Mouse (Mus musculus): ENCODE data around the gene Bex6. TPM values are rescaled to one million over a fixed set of nuclear protein-coding genes. Genes with fewer than 3 reads are reported as not detected.
"Not testable (repeated sequence)": the region's sequence is repeated elsewhere in the genome, so short reads cannot be mapped to it uniquely, and the experiment has no call there.

Bex6 gene
- polyA plus RNA-seq, 1 experiment = not detected

- WGBS = 35% methylated on average over 21 of the region's 21 CpGs
- TF ChIP-seq CTCF (IDR thresholded peaks at IDR 0.05; ENCODE audit: insufficient read depth, low read length) = no peak
- TF ChIP-seq POLR2A (IDR thresholded peaks at IDR 0.05; ENCODE audit: borderline replicate concordance, extremely low read depth, low read depth, low read length) = no peak; the same call in 1 of the 2 replicates
- H3K4me1 ChIP-seq (ENCODE audit: control insufficient read depth, insufficient read depth, low read length) = no peaks in the 10 kb centered on the region; the same call in 1 of the 2 replicates
- DNase-seq = peak; percentile 34
- peak overlapping the region; percentile 87 for H3K4me3 ChIP-seq (replicated peaks; ENCODE audit: extremely low read depth, low read depth, low read length)
Observed at GRCm38 (mm10) chr16:32200256-32201003, 20.8 kb downstream of the Bex6 start.

DNA sequence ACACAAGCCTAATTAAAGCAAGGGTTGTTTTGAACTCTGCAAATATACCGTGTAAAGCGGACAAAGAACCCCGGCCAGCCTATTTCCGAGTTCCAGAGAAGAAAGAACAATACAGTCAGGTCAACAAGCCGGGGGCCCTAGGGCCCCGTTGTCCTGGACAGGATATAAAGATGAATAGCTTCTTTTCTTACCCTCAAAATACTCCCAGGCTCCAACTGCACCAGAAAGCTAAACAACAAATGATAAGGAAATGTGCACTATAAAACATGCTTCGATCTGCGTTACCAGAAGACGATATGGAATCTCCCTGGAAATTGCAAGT is 21.3 kb downstream of the Bex6 start:
- no peak for DNase-seq
- 46% methylated on average over 9 of the region's 9 CpGs for whole genome bisulfite sequencing
- H3K4me3 ChIP-seq (replicated peaks; ENCODE audit: extremely low read depth, low read depth, low read length) = peak overlapping the region; percentile 87
- no peaks in the 10 kb centered on the region; the same call in 1 of the 2 replicates for H3K4me1 ChIP-seq (ENCODE audit: control insufficient read depth, insufficient read depth, low read length)
- TF ChIP-seq POLR2A (IDR thresholded peaks at IDR 0.05; ENCODE audit: borderline replicate concordance, extremely low read depth, low read depth, low read length) (no peak), CTCF (IDR thresholded peaks at IDR 0.05; ENCODE audit: insufficient read depth, low read length) (no peak)

DNA sequence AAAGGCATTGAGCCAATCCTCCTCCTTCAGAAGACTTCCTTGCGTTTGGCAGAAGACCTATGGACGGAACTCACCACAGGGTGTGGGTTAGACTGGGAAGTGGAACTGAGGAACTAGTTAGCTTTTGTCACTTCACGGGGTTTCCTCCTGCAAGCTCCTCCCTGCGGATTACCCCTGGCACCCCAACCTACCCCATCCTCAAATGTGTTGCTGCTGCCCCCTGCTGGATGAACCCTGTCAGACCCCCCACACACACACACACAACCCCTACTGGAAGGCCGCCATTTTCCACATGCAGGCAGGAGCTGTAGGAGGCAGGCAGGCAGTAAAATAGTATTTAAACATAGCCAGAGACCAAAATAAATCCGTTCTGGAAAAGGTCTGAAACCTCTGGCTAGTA is 23.1 kb downstream of the Bex6 start:
- TF ChIP-seq CTCF (IDR thresholded peaks at IDR 0.05; ENCODE audit: insufficient read depth, low read length) (peak; percentile 65), POLR2A (IDR thresholded peaks at IDR 0.05; ENCODE audit: borderline replicate concordance, extremely low read depth, low read depth, low read length) (peak; percentile 24; the same call in 1 of the 2 replicates)
- DNase-seq = peak; percentile 70
- Histone ChIP-seq H3K4me1 (ENCODE audit: control insufficient read depth, insufficient read depth, low read length) (no peaks in the 10 kb centered on the region; the same call in 1 of the 2 replicates), H3K4me3 (replicated peaks; ENCODE audit: extremely low read depth, low read depth, low read length) (no peak overlapping the region)
- WGBS = 65% methylated on average over 6 of the region's 6 CpGs

GRCm38 (mm10) chr16:32204902-32205301 is 25.3 kb downstream of the Bex6 start:
- H3K4me1 ChIP-seq (ENCODE audit: control insufficient read depth, insufficient read depth, low read length) = no peaks in the 10 kb centered on the region; the same call in 1 of the 2 replicates
- no peak for DNase-seq
- WGBS = 52% methylated on average over 3 of the region's 3 CpGs
- no peak overlapping the region for H3K4me3 ChIP-seq (replicated peaks; ENCODE audit: extremely low read depth, low read depth, low read length)
- peak; percentile 39; the same call in 1 of the 2 replicates for TF ChIP-seq CTCF (IDR thresholded peaks at IDR 0.05; ENCODE audit: insufficient read depth, low read length)
- no peak for TF ChIP-seq POLR2A (IDR thresholded peaks at IDR 0.05; ENCODE audit: borderline replicate concordance, extremely low read depth, low read depth, low read length)

- TF ChIP-seq POLR2A (IDR thresholded peaks at IDR 0.05; ENCODE audit: borderline replicate concordance, extremely low read depth, low read depth, low read length) (no peak), CTCF (IDR thresholded peaks at IDR 0.05; ENCODE audit: insufficient read depth, low read length) (no peak)
- H3K4me3 ChIP-seq (replicated peaks; ENCODE audit: extremely low read depth, low read depth, low read length) = no peak overlapping the region
- DNase-seq = no peak
Observed at GRCm38 (mm10) chr16:32214156-32214555, 34.5 kb downstream of the Bex6 start.

DNA sequence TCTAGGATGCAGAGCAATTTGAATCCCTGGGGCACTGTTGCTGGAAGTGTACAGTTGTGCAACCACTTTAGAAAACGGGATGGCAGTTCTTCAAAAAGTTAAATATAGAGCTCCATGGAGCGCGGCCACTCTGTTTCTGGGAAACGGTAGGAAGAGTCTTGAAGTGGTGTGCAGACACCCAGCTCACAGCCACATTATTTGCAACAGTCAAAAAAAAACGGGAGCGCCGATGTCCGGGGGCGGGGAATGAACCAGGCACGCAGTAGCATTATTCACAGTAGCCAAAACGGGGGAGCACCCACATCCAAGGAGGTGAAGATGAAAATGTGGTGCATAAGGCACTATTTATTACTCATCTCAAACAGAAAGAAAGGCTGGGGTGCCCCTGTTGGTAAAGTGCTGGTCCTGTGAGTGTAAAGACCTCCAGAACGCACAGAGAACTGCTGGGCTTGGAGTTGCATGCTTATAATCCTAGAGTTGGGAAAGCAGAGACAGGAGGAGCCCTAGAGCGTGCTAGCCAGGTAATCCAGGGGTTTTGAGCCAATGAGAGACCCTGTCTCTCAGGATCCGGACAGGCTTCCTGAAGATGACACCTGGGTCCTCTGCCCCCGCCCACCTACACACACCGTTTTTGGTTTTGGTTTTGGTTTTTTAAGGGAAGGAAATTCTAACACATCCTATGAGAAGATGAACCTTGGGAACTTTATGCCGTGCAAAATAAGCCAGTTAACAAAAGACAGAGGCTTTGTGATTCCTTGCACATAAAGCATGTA is 35.4 kb downstream of the Bex6 start:
- TF ChIP-seq CTCF (IDR thresholded peaks at IDR 0.05; ENCODE audit: insufficient read depth, low read length) (no peak), POLR2A (IDR thresholded peaks at IDR 0.05; ENCODE audit: borderline replicate concordance, extremely low read depth, low read depth, low read length) (no peak)
- Histone ChIP-seq H3K4me3 (replicated peaks; ENCODE audit: extremely low read depth, low read depth, low read length) (no peak overlapping the region), H3K4me1 (ENCODE audit: control insufficient read depth, insufficient read depth, low read length) (no peaks in the 10 kb centered on the region)
- DNase-seq = no peak
- 55% methylated on average over 17 of the region's 17 CpGs for WGBS

More at GRCm38 (mm10) chr16:32214156-32214555, 34.5 kb downstream of the Bex6 start:
- no peaks in the 10 kb centered on the region for H3K4me1 ChIP-seq (ENCODE audit: control insufficient read depth, insufficient read depth, low read length)

GRCm38 (mm10) chr16:32221803-32222202 is 42.2 kb downstream of the Bex6 start:
- Histone ChIP-seq H3K4me1 (ENCODE audit: control insufficient read depth, insufficient read depth, low read length) (no peaks in the 10 kb centered on the region), H3K4me3 (replicated peaks; ENCODE audit: extremely low read depth, low read depth, low read length) (no peak overlapping the region)
- 85% methylated on average over 4 of the region's 4 CpGs for WGBS
- DNase-seq = no peak
- TF ChIP-seq POLR2A (IDR thresholded peaks at IDR 0.05; ENCODE audit: borderline replicate concordance, extremely low read depth, low read depth, low read length) (no peak), CTCF (IDR thresholded peaks at IDR 0.05; ENCODE audit: insufficient read depth, low read length) (no peak)

DNA sequence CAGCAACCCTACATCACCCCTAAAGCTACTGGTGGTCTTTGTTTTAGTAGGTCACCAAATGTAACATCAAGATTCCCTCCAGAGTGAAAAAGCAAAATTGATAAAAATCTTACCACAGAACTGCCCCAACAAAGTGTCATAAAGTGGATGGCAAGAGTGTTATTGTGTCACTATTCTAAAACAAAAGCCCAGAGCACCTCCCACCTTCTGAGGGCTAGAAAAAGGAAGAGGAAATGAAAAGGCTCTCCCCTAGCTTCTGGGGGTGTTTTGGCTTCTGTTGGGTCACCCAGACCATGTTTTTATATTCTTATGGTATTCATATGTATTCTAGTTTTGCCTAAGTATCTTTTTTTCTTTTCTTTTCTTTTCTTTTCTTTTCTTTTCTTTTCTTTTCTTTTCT is 42.8 kb downstream of the Bex6 start:
- TF ChIP-seq CTCF (IDR thresholded peaks at IDR 0.05; ENCODE audit: insufficient read depth, low read length) = no peak
- no peak for TF ChIP-seq POLR2A (IDR thresholded peaks at IDR 0.05; ENCODE audit: borderline replicate concordance, extremely low read depth, low read depth, low read length)
- no peak for DNase-seq
- H3K4me1 ChIP-seq (ENCODE audit: control insufficient read depth, insufficient read depth, low read length) = no peaks in the 10 kb centered on the region
- H3K4me3 ChIP-seq (replicated peaks; ENCODE audit: extremely low read depth, low read depth, low read length) = no peak overlapping the region

GRCm38 (mm10) chr16:32232050-32232449 is 52.4 kb downstream of the Bex6 start:
- not testable (repeated sequence) for DNase-seq; H3K4me1 ChIP-seq (ENCODE audit: control insufficient read depth, insufficient read depth, low read length); H3K4me3 ChIP-seq (replicated peaks; ENCODE audit: extremely low read depth, low read depth, low read length)
- 45% methylated on average over 3 of the region's 3 CpGs for WGBS

Other genes with a start within 250 kb of the Bex6 start
- 4.8 and 5.5 TPM in 2 replicates for gene Pigz, start 246.0 kb upstream of the Bex6 start, polyA plus RNA-seq (2012; rRNA removed)
- gene 0610012G03Rik, start 231.3 kb upstream of the Bex6 start, polyA plus RNA-seq (2012; rRNA removed) = 49.6 and 74.2 TPM in 2 replicates
- gene Ncbp2, start 231.3 kb upstream of the Bex6 start, polyA plus RNA-seq (2012; rRNA removed) = 6.6 and 26.5 TPM in 2 replicates
- gene Senp5, start 176.5 kb upstream of the Bex6 start, polyA plus RNA-seq (2012; rRNA removed) = 3.4 and 5.8 TPM in 2 replicates
- 19.2 and 22.5 TPM in 2 replicates for gene Pak2, start 100.5 kb upstream of the Bex6 start, polyA plus RNA-seq (2012; rRNA removed)
- 19.6 and 20.0 TPM in 2 replicates for gene Pigx, start 80.1 kb upstream of the Bex6 start, polyA plus RNA-seq (2012; rRNA removed)
- 7.8 and 9.2 TPM in 2 replicates for gene Cep19, start 80.0 kb upstream of the Bex6 start, polyA plus RNA-seq (2012; rRNA removed)
- 40.6 and 40.9 TPM in 2 replicates for gene Nrros, start 14.2 kb upstream of the Bex6 start, polyA plus RNA-seq (2012; rRNA removed)
- gene Fbxo45, start 67.3 kb downstream of the Bex6 start, polyA plus RNA-seq (2012; rRNA removed) = 3.7 and 5.2 TPM in 2 replicates
- 2.6 and 5.5 TPM in 2 replicates for gene Wdr53, start 67.4 kb downstream of the Bex6 start, polyA plus RNA-seq (2012; rRNA removed)
- 0.13 TPM in 1 of 2 replicates, not detected in the other for gene Smco1, start 91.6 kb downstream of the Bex6 start, polyA plus RNA-seq (2012; rRNA removed)
- 8.2 and 12.0 TPM in 2 replicates for gene Rnf168, start 97.6 kb downstream of the Bex6 start, polyA plus RNA-seq (2012; rRNA removed)
- gene Ubxn7, start 152.4 kb downstream of the Bex6 start, polyA plus RNA-seq (2012; rRNA removed) = 16.8 and 22.2 TPM in 2 replicates
- 0.29 TPM in 1 of 2 replicates, not detected in the other for gene Tm4sf19, start 220.7 kb downstream of the Bex6 start, polyA plus RNA-seq (2012; rRNA removed)
- 3.3 and 5.5 TPM in 2 replicates for gene Tctex1d2, start 239.9 kb downstream of the Bex6 start, polyA plus RNA-seq (2012; rRNA removed)